In genomic region chr13:94094176-94094575, GRCm38 (mm10) we compare ENCODE assay signal across 19 mouse cellular contexts. TPM values are rescaled to one million over a fixed set of nuclear protein-coding genes. Genes with fewer than 3 reads are reported as not detected.
DNase-seq lines count a peak whose midpoint lies in the region; ATAC-seq lines count a peak whose summit lies in the region.
"Had no signal": no experiment of that assay in that cellular context is flagged by ENCODE, and none has a peak within 500 bp of the region (broad histone marks: within the 10 kb centered on the region; RNA-seq: fewer than 3 reads in every experiment).

No protein-coding gene starts in this region.

- no peaks in the 10 kb centered on the region for H3K36me3 ChIP-seq in intestine, embryonic 14.5 days (ENCODE audit: control insufficient read depth, insufficient read depth, low read length)
- H3K36me3 ChIP-seq in stomach, embryonic 15.5 days, result no peaks in the 10 kb centered on the region
- no peaks in the 10 kb centered on the region for H3K36me3 ChIP-seq in midbrain, embryonic 14.5 days (ENCODE audit: control insufficient read depth, insufficient read depth, low read length)
- H3K36me3 ChIP-seq: embryonic facial prominence, embryonic 10.5 days; heart, embryonic 15.5 days; hindbrain, embryonic 10.5 days; midbrain, embryonic 12.5 days; neural tube, embryonic 15.5 days had no signal

- H3K27ac ChIP-seq in intestine, embryonic 14.5 days (ENCODE audit: low read depth), result no peak overlapping the region
- H3K27ac ChIP-seq in stomach, embryonic 15.5 days, result no peak overlapping the region
- no peak overlapping the region for H3K27ac ChIP-seq in midbrain, embryonic 14.5 days (replicated peaks; ENCODE audit: low read depth, low read length)
- H3K27ac ChIP-seq: embryonic facial prominence, embryonic 10.5 days; heart, embryonic 15.5 days; hindbrain, embryonic 10.5 days; midbrain, embryonic 12.5 days; neural tube, embryonic 15.5 days had no signal

- H3K4me1 ChIP-seq in intestine, embryonic 14.5 days (replicated peaks; ENCODE audit: control insufficient read depth, insufficient read depth, low read length), result peaks cover 14% of the 10 kb centered on the region; the same call in 1 of the 2 replicates
- H3K4me1 ChIP-seq in stomach, embryonic 15.5 days, result peaks cover 5% of the 10 kb centered on the region; the same call in 1 of the 2 replicates
- no peaks in the 10 kb centered on the region for H3K4me1 ChIP-seq in midbrain, embryonic 14.5 days (ENCODE audit: control insufficient read depth, insufficient read depth, low read length)
- H3K4me1 ChIP-seq: midbrain, embryonic 12.5 days had no signal

- 62% methylated on average over 4 of the region's 4 CpGs for WGBS in intestine, embryonic 14.5 days
- 72% methylated on average over 4 of the region's 4 CpGs for WGBS in stomach, embryonic 15.5 days
- WGBS in midbrain, embryonic 14.5 days, result 93% methylated on average over 4 of the region's 4 CpGs

- H3K4me3 ChIP-seq in intestine, embryonic 14.5 days (ENCODE audit: low read depth, low read length), result no peak overlapping the region
- no peak overlapping the region for H3K4me3 ChIP-seq in stomach, embryonic 15.5 days (replicated peaks)
- H3K4me3 ChIP-seq in midbrain, embryonic 14.5 days (replicated peaks; ENCODE audit: low read depth, low read length), result no peak overlapping the region
- H3K4me3 ChIP-seq: embryonic facial prominence, embryonic 10.5 days; heart, embryonic 15.5 days; hindbrain, embryonic 10.5 days; midbrain, embryonic 12.5 days; neural tube, embryonic 15.5 days had no signal

- no peak overlapping the region for H3K4me2 ChIP-seq in intestine, embryonic 14.5 days (ENCODE audit: low read length)
- no peak overlapping the region for H3K4me2 ChIP-seq in stomach, embryonic 15.5 days
- no peak overlapping the region for H3K4me2 ChIP-seq in midbrain, embryonic 14.5 days (ENCODE audit: low read length)
- H3K4me2 ChIP-seq: heart, embryonic 15.5 days; midbrain, embryonic 12.5 days; neural tube, embryonic 15.5 days had no signal

- DNase-seq in layer of hippocampus, adult 9-11 months, result peak; percentile 27
- no peak for DNase-seq in layer of hippocampus, adult 11-12 months (ENCODE audit: low spot score)
- DNase-seq in NIH3T3 (ENCODE audit: low read depth), result peak; percentile 23
- DNase-seq in intestine, embryonic 14.5 days (ENCODE audit: low spot score), result no peak
- DNase-seq in right cerebral cortex, adult 18-20 months, result no peak
- no peak for DNase-seq in midbrain, embryonic 14.5 days
- DNase-seq: adrenal gland, adult 2 months; cerebellum, adult 2 months; heart, adult 18-20 months; kidney, postnatal 4 days; liver; right cerebral cortex, postnatal 4 days had no signal

- no peaks in the 10 kb centered on the region for H3K27me3 ChIP-seq in intestine, embryonic 14.5 days (replicated peaks; ENCODE audit: control insufficient read depth, insufficient read depth, low read length)
- H3K27me3 ChIP-seq in stomach, embryonic 15.5 days (replicated peaks), result no peaks in the 10 kb centered on the region
- H3K27me3 ChIP-seq in midbrain, embryonic 14.5 days (ENCODE audit: control insufficient read depth, insufficient read depth, low read length), result no peaks in the 10 kb centered on the region
- H3K27me3 ChIP-seq: heart, embryonic 15.5 days had no signal

- H3K9ac ChIP-seq in intestine, embryonic 14.5 days (ENCODE audit: low read length), result no peak overlapping the region
- H3K9ac ChIP-seq in stomach, embryonic 15.5 days, result no peak overlapping the region
- H3K9ac ChIP-seq in midbrain, embryonic 14.5 days (replicated peaks; ENCODE audit: low read length), result no peak overlapping the region
- H3K9ac ChIP-seq: midbrain, embryonic 12.5 days; neural tube, embryonic 15.5 days had no signal

- H3K9me3 ChIP-seq in intestine, embryonic 14.5 days (ENCODE audit: control insufficient read depth, low read length), result no peaks in the 10 kb centered on the region
- no peaks in the 10 kb centered on the region for H3K9me3 ChIP-seq in stomach, embryonic 15.5 days
- H3K9me3 ChIP-seq in midbrain, embryonic 14.5 days (ENCODE audit: control insufficient read depth, low read length), result no peaks in the 10 kb centered on the region
- H3K9me3 ChIP-seq: embryonic facial prominence, embryonic 10.5 days; heart, embryonic 15.5 days; hindbrain, embryonic 10.5 days; midbrain, embryonic 12.5 days; neural tube, embryonic 15.5 days had no signal

- peak; percentile 33; the same call in 1 of the 2 replicates for ATAC-seq in intestine, embryonic 14.5 days (replicated peaks; ENCODE audit: low FRiP score, low TSS enrichment, low read depth)
- ATAC-seq in stomach, embryonic 15.5 days (ENCODE audit: insufficient read depth, low FRiP score, low read depth), result 0 out of 2 replicates have a peak, but pooled peaks have one; percentile 21
- no peak for ATAC-seq in midbrain, embryonic 14.5 days (ENCODE audit: low FRiP score, low TSS enrichment)
- ATAC-seq: forebrain, embryonic 14.5 days had no signal

RNA-seq across cellular contexts. Expression of gene Lhfpl2, which starts 36.6 kb away (rescaled TPM):
- 17.3 and 17.9 TPM in 2 replicates for polyA plus RNA-seq in intestine, embryonic 14.5 days (2014; fragmentation: Nextera tagmentation; extraction: Ambion mirVana)
- 18.2 and 19.1 TPM in 2 replicates for polyA plus RNA-seq in stomach, embryonic 15.5 days (2015; fragmentation: Nextera tagmentation; extraction: Ambion mirVana)
- polyA plus RNA-seq in midbrain, embryonic 14.5 days (2014; fragmentation: Nextera tagmentation; extraction: Ambion mirVana), result 7.6 and 14.2 TPM in 2 replicates

Comparison
In these comparisons a context has a peak if more than half of its experiments do, and no peak if none do; other contexts are left out.
1. DNase-seq: peak in layer of hippocampus, adult 9-11 months (single experiment) and NIH3T3 (single experiment); none in layer of hippocampus, adult 11-12 months (single experiment), intestine, embryonic 14.5 days (single experiment), right cerebral cortex, adult 18-20 months (single experiment) and midbrain, embryonic 14.5 days (single experiment).